Mouse (Mus musculus) midbrain, embryonic 15.5 days (tissue): Measurements from ENCODE around the gene Pde6b. TPM values are rescaled to one million over a fixed set of nuclear protein-coding genes. Genes with fewer than 3 reads are reported as not detected.

Experiments used
- ATAC-seq: fragments of 200-750 bp; cut with Nextera tagmentation; replicated peaks from 2 replicates; pipeline ENCODE4 v1.8.0; 2017; ENCODE audit warnings: moderate TSS enrichment
- H3K27ac ChIP-seq: fragments of 300-500 bp; sonication (generic); 2 replicates; pipeline ENCODE4 v1.5.1; 2015; ENCODE audit warnings: mild to moderate bottlenecking, inconsistent platforms
- H3K27me3 ChIP-seq: fragments of 300-500 bp; sonication (generic); replicated peaks from 2 replicates; pipeline ENCODE4 v1.6.1; 2015; ENCODE audit warnings: inconsistent platforms
- H3K36me3 ChIP-seq: fragments of 300-500 bp; sonication (generic); replicated peaks from 2 replicates; pipeline ENCODE4 v1.6.1; 2015; ENCODE audit warnings: inconsistent platforms
- H3K4me1 ChIP-seq: fragments of 300-500 bp; sonication (generic); 2 replicates; pipeline ENCODE4 v1.6.1; 2015; ENCODE audit warnings: inconsistent platforms
- H3K4me2 ChIP-seq: fragments of 300-500 bp; sonication (generic); 2 replicates; pipeline ENCODE4 v1.6.1; 2015; ENCODE audit warnings: inconsistent platforms, mild to moderate bottlenecking, moderate library complexity
- H3K4me3 ChIP-seq: fragments of 300-500 bp; sonication (generic); 2 replicates; pipeline ENCODE4 v1.5.1; 2015; ENCODE audit warnings: mild to moderate bottlenecking, inconsistent platforms
- H3K9ac ChIP-seq: fragments of 300-500 bp; sonication (generic); 2 replicates; pipeline ENCODE4 v1.6.1; 2015; ENCODE audit warnings: mild to moderate bottlenecking, inconsistent platforms
- H3K9me3 ChIP-seq: fragments of 300-500 bp; sonication (generic); 2 replicates; pipeline ENCODE4 v1.6.1; 2016; ENCODE audit warnings: inconsistent platforms
- WGBS: fragments of 180-500 bp; shearing (Covaris S2); methylation state at CpG from one replicate; pipeline ENCODE4 v1.1.7; 2015; ENCODE audit warnings: mixed read lengths; 5-methylcytosine and 5-hydroxymethylcytosine counted together
- polyA plus RNA-seq: library from polyadenylated mRNA; unstranded; fragments of >200 nt; fragmentation: Nextera tagmentation; extraction: Ambion mirVana; gene quantifications from 2 replicates; pipeline ENCODE4 v1.2.1, GENCODE M21; 2015

The Pde6b gene
- polyA plus RNA-seq, 1 experiment from 2014 or later, result 0.23 TPM

- H3K9me3 ChIP-seq, result no peaks in the 10 kb centered on the region
- ATAC-seq, result no peak
- H3K4me3 ChIP-seq, result no peak overlapping the region
- no peak overlapping the region for H3K9ac ChIP-seq
- 77% methylated on average over 8 of the region's 8 CpGs for WGBS
- no peaks in the 10 kb centered on the region for H3K4me1 ChIP-seq
- H3K27ac ChIP-seq, result no peak overlapping the region
- no peak overlapping the region for H3K4me2 ChIP-seq
- H3K27me3 ChIP-seq, result peaks cover 15% of the 10 kb centered on the region
- no peaks in the 10 kb centered on the region for H3K36me3 ChIP-seq
Observed at GRCm38 (mm10) chr5:108450837-108451540, 62.8 kb downstream of the Pde6b start.

GRCm38 (mm10) chr5:108451611-108452010 lies 63.4 kb downstream of the Pde6b start:
- Histone ChIP-seq H3K4me3 (no peak overlapping the region), H3K9ac (no peak overlapping the region), H3K4me1 (no peaks in the 10 kb centered on the region), H3K9me3 (no peaks in the 10 kb centered on the region), H3K27me3 (peaks cover 15% of the 10 kb centered on the region), H3K36me3 (no peaks in the 10 kb centered on the region), H3K4me2 (no peak overlapping the region), H3K27ac (no peak overlapping the region)
- no peak for ATAC-seq
- WGBS, result 72% methylated on average over 1 of the region's 1 CpGs

- 86% methylated on average over 1 of the region's 1 CpGs for WGBS
- Histone ChIP-seq H3K9ac (no peak overlapping the region), H3K27ac (no peak overlapping the region), H3K9me3 (no peaks in the 10 kb centered on the region), H3K27me3 (peaks cover 15% of the 10 kb centered on the region), H3K36me3 (no peaks in the 10 kb centered on the region), H3K4me1 (no peaks in the 10 kb centered on the region), H3K4me3 (no peak overlapping the region), H3K4me2 (no peak overlapping the region)
- ATAC-seq, result no peak
Observed at GRCm38 (mm10) chr5:108452422-108452821, 64.2 kb downstream of the Pde6b start.

GRCm38 (mm10) chr5:108454094-108454493 lies 65.9 kb downstream of the Pde6b start:
- H3K36me3 ChIP-seq, result no peaks in the 10 kb centered on the region
- H3K9me3 ChIP-seq, result no peaks in the 10 kb centered on the region
- no peak overlapping the region for H3K4me2 ChIP-seq
- no peak overlapping the region for H3K9ac ChIP-seq
- ATAC-seq, result no peak
- H3K27ac ChIP-seq, result no peak overlapping the region
- H3K4me1 ChIP-seq, result no peaks in the 10 kb centered on the region
- H3K4me3 ChIP-seq, result no peak overlapping the region
- H3K27me3 ChIP-seq, result peaks cover 14% of the 10 kb centered on the region
- 42% methylated on average over 3 of the region's 3 CpGs for WGBS

- H3K9me3 ChIP-seq, result no peaks in the 10 kb centered on the region
- ATAC-seq, result no peak
- WGBS, result 78% methylated on average over 2 of the region's 2 CpGs
- H3K36me3 ChIP-seq, result no peaks in the 10 kb centered on the region
- H3K9ac ChIP-seq, result no peak overlapping the region
- no peak overlapping the region for H3K4me2 ChIP-seq
- H3K4me3 ChIP-seq, result no peak overlapping the region
- H3K27me3 ChIP-seq, result peaks cover 6% of the 10 kb centered on the region
- H3K4me1 ChIP-seq, result peaks cover 23% of the 10 kb centered on the region
- H3K27ac ChIP-seq, result no peak overlapping the region
Observed at GRCm38 (mm10) chr5:108458706-108459105, 70.5 kb downstream of the Pde6b start.

- peaks cover 6% of the 10 kb centered on the region for H3K27me3 ChIP-seq
- no peaks in the 10 kb centered on the region for H3K36me3 ChIP-seq
- no peak overlapping the region for H3K27ac ChIP-seq
- peak; percentile 38 for ATAC-seq
- peak overlapping the region; percentile 97 for H3K4me3 ChIP-seq
- peak overlapping the region; percentile 95 for H3K4me2 ChIP-seq
- 44% methylated on average over 6 of the region's 6 CpGs for WGBS
- peaks cover 32% of the 10 kb centered on the region for H3K4me1 ChIP-seq
- H3K9ac ChIP-seq, result peak overlapping the region; percentile 100; the same call in 1 of the 2 replicates
- no peaks in the 10 kb centered on the region for H3K9me3 ChIP-seq
Observed at GRCm38 (mm10) chr5:108460461-108460860, 72.3 kb downstream of the Pde6b start.

- Histone ChIP-seq H3K4me2 (peak within 1 kb of the TSS; percentile 95), H3K4me1 (peaks cover 41% of the 10 kb centered on the region), H3K9ac (peak within 1 kb of the TSS; percentile 100), H3K4me3 (peak within 1 kb of the TSS; percentile 97), H3K9me3 (no peaks in the 10 kb centered on the region), H3K27ac (peak within 1 kb of the TSS; percentile 87), H3K27me3 (peaks cover 6% of the 10 kb centered on the region), H3K36me3 (no peaks in the 10 kb centered on the region)
- ATAC-seq, result peak; percentile 95
- under 1% methylated on average over 60 of the region's 62 CpGs for WGBS
Observed at GRCm38 (mm10) chr5:108461082-108462065, 73.2 kb downstream of the Pde6b start, which contains the start of gene Pcgf3. Gene Pcgf3 (plus strand): TSS chr5:108461232.

GRCm38 (mm10) chr5:108462446-108462845 lies 74.3 kb downstream of the Pde6b start:
- WGBS, result 45% methylated on average over 4 of the region's 4 CpGs
- 0 out of 2 replicates have a peak overlapping the region, but pooled peaks have one; percentile 87 for H3K27ac ChIP-seq

GRCm38 (mm10) chr5:108465131-108465891 lies 77.1 kb downstream of the Pde6b start:
- H3K27me3 ChIP-seq, result no peaks in the 10 kb centered on the region
- H3K9me3 ChIP-seq, result no peaks in the 10 kb centered on the region
- no peak overlapping the region for H3K9ac ChIP-seq
- H3K36me3 ChIP-seq, result no peaks in the 10 kb centered on the region
- H3K27ac ChIP-seq, result no peak overlapping the region
- no peak overlapping the region for H3K4me2 ChIP-seq
- H3K4me1 ChIP-seq, result peaks cover 51% of the 10 kb centered on the region
- ATAC-seq, result no peak
- 92% methylated on average over 6 of the region's 6 CpGs for WGBS
- H3K4me3 ChIP-seq, result no peak overlapping the region

More at GRCm38 (mm10) chr5:108462446-108462845, 74.3 kb downstream of the Pde6b start:
- H3K9ac ChIP-seq, result peak overlapping the region; percentile 100
- peaks cover 48% of the 10 kb centered on the region for H3K4me1 ChIP-seq
- peak overlapping the region; percentile 97 for H3K4me3 ChIP-seq
- no peaks in the 10 kb centered on the region for H3K9me3 ChIP-seq
- H3K27me3 ChIP-seq, result peaks cover 6% of the 10 kb centered on the region
- no peaks in the 10 kb centered on the region for H3K36me3 ChIP-seq
- H3K4me2 ChIP-seq, result peak overlapping the region; percentile 95
- ATAC-seq, result no peak

- 98% methylated on average over 1 of the region's 1 CpGs for WGBS
Observed at GRCm38 (mm10) chr5:108466647-108467046, 78.5 kb downstream of the Pde6b start.

GRCm38 (mm10) chr5:108469617-108470016 lies 81.4 kb downstream of the Pde6b start:
- Histone ChIP-seq H3K27me3 (no peaks in the 10 kb centered on the region), H3K9ac (no peak overlapping the region), H3K4me1 (peaks cover 18% of the 10 kb centered on the region), H3K9me3 (no peaks in the 10 kb centered on the region), H3K4me3 (no peak overlapping the region), H3K36me3 (peaks cover 20% of the 10 kb centered on the region), H3K4me2 (no peak overlapping the region), H3K27ac (no peak overlapping the region)
- 80% methylated on average over 7 of the region's 7 CpGs for WGBS
- no peak for ATAC-seq

More at GRCm38 (mm10) chr5:108466647-108467046, 78.5 kb downstream of the Pde6b start:
- Histone ChIP-seq H3K36me3 (no peaks in the 10 kb centered on the region), H3K27me3 (no peaks in the 10 kb centered on the region), H3K9ac (no peak overlapping the region), H3K4me3 (no peak overlapping the region), H3K27ac (no peak overlapping the region), H3K9me3 (no peaks in the 10 kb centered on the region), H3K4me1 (peaks cover 45% of the 10 kb centered on the region), H3K4me2 (no peak overlapping the region)
- ATAC-seq, result no peak
